Mouse (Mus musculus) lung, postnatal 36 days (tissue): Measurements from ENCODE around the gene Rnaset2a.
"Not testable (repeated sequence)": the region's sequence is repeated elsewhere in the genome, so short reads cannot be mapped to it uniquely, and the experiment has no call there.

Experiments
- DNase-seq: peaks from one replicate; pipeline ENCODE4 v3.0.0; 2022; ENCODE audit warnings: mixed read lengths

The Rnaset2a gene

DNA sequence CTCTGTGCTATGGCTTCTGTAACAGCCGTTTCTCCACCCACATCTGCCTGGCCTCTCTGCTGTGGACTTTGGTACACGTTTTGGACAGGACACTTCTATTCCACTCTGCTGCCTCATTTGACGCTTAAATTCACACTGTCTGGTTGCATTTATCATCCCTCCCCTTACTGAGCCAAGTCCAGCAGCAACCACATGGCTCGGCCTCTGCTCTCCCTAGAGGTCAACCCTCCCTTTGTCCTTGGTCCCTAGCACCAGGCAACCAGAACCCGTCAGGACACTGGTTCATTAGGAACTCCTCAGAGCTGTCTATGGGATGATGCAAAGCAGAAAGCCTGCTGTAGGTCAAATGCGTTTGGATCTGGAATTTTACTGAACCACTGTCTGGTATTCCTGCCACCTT lies 17.0 kb downstream of the Rnaset2a start:
- not testable (repeated sequence) for DNase-seq

DNA sequence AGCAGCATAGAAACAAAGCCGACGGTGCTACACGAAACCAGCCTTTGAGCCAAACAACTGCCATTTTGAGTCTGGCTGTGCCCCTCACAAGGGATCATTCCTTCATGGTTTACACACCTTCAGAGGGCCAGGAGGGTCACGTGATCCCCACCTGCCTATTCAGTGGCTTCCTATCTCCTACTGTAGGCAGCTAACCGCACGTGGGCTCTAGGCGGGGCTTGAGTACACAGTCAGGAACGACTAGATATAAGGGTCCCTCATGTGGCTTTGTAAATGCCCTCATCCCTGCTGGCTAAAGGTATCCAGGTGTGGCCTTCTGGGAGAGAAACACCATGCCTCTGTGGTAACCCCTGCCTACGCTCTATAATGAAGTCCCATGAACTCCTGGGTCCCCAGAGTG lies 18.3 kb downstream of the Rnaset2a start:
- not testable (repeated sequence) for DNase-seq

DNA sequence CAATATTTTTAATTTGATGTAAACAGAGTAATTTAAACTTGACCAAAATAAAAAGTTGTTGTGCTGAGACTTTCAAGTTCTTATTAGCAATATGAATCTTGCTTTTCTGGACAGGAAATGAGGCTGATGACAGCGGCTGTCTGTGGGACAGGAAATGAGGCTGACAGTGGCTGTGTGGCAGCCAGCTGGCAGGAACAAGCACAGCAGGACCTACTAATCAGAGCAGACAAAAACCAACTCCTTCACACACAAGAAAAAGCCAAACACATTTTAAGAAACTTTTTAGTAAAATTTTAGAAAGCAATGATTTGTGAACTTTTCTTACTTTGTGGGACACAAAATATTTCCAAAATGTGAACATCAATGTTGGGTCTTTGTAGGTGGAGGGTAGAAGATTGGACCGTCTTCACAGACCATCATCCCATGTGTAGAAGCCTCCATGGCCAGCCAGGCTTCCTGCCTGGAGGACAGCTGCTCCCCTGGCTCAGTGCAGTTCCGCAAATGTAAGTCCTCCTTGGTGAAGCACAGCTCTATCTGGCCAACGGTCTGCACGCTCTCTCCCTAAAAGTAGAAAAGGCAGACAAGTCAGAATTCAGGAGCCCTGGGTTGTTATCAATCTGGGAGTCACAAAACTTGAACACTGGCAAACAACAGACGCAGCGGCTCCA lies 19.4 kb downstream of the Rnaset2a start:
- DNase-seq = not testable (repeated sequence)

DNA sequence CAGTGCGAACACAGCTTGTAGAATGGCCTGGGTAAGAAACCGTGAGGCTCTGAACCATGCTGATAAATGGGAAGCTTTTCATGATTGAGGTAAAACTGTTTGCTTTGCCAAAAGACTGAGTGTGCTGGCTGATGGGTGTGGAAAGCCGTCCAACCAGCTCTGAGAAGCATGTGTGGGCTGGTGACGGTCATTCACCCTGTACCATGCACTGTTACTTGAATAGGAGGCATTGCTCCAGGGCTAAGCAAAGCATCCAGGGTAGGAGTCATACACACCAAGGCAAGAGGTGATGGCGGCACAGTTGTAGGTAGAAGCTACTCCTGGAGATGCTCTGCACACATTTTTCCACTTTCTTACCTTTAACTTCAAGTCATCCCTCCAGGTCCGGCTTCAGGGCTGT lies 23.3 kb downstream of the Rnaset2a start:
- DNase-seq = not testable (repeated sequence)

DNA sequence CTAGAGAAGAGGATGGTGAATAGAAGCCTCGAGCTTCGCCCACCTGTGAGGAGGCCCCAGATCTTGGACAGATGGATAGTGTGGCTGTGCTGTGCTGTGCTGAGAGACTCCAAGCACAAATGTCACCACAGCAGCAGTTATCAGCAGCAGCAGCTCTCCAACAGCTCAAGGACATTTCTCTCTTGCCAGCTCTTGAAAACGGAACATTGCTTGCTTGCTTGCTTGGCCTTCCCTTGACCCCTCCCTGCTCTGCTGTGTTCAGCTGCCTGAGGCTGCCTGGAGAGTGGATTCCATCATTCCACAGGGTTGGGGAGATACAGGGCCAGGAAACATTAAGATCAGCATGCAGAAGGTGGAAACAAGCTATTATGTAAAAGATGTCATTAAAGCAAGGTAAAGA lies 24.9 kb downstream of the Rnaset2a start:
- not testable (repeated sequence) for DNase-seq

DNA sequence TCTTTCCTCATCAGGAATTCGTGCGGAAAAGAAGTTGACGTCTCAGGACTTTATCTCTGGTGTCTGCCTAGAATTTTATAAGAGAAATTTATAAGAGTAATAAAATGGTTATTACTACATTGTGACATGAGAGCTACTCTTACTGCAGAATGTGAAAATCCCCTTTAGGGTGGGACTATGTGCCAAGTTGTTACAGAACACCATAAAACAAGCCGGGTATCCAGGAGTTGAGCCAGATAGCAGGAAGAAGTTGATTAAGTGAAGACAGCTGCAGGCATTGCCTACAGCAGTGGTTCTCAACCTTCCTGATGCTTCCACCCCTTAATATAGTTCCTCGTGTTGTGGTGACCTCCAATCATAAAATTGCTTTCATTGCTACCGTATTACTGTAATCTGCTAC lies 31.0 kb downstream of the Rnaset2a start:
- DNase-seq = not testable (repeated sequence)

DNA sequence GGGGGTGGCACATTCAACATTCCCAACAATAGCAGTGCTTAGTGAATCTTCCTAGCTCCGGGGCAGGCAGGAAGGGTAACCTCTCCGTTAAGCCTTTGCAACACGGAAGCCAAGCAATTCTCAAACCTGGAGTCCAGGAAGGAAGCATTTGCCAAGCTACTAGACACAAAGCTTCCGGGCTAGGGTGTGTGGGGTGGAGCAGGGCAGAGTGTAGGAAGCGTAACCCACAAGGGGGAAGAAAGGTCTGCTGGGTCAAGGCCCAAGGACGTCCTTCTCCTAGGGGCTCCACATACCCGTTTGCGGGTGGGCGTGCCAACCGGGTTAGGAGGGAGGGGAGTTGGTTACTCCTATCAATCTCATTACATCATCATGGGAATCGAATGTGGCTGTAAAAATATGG lies 31.5 kb downstream of the Rnaset2a start:
- DNase-seq = peak; percentile 24

DNA sequence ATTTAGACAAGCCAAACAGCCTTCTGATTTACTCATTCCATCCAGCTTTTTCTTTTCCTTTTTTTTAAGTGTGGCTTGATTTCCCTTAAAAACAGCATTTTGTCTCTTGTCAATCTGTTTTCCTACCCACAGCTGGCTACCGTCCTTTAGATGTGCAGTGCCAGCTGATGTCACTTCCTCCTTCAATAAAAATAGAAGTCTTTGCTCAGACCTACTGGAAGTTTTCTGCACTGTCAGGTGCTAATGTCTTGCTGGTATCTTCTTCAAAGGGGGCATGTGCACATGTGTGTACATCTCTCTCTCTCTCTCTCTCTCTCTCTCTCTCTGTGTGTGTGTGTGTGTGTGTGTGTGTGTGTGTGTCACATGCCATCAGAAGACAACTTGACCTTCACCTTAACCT lies 35.7 kb downstream of the Rnaset2a start:
- not testable (repeated sequence) for DNase-seq

DNA sequence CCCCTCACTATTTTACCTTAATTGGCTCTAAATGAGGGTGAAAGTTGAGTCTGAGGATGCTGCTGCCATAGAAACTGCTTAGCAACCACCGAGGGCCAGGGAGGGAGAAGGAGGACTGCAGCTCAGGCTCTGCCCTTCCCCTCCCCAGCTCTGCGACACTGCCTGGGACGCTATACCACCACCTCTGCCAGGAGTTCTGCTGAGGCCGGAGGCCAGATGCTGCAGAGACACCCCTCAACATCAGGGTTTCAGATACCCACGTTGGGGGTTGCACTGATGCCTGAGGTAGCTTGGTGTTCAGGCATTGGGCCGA lies 46.6 kb downstream of the Rnaset2a start:
- DNase-seq = not testable (repeated sequence)

DNA sequence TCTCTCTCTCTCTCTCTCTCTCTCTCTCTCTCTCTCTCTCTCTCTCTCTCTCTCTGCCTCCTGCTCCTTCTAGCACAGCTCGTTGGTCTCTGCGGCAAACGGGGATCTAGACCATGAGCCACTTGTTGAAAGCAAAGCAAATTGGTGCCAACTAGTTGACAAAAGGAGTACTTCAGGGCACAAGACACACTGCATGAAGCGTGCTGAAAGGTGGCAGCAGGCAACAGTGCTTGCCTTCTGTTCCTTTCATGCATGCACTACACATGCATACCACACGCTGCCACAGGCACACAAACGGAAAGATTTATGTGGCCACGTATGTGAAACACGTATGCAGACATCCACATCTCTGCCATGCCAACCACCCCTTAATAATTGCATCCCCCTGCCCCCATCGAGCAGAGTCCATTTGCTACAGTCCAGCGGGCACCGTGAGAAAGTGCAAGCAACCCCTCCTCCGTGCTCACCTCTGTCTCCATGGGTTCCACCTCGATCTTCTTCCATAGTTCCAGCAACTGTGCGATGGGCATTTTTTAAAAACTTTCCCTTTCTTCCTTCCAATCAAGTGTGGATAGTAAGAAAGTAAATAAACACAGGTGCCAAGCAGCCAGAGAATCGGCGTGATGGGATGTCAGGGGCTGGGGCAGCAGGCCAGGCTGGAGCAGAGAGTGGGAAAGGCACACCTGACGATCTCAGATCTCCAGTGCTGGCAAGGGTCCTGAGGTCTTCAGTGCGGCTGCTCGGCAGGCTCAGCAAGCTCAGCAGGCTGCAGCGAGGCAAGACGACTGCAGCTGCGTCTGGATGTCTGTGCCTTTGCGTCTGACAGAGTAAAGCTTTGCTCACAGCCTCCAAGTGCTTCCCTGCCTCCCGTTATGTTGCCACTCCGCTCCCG lies 47.2 kb downstream of the Rnaset2a start:
- DNase-seq = not testable (repeated sequence)

DNA sequence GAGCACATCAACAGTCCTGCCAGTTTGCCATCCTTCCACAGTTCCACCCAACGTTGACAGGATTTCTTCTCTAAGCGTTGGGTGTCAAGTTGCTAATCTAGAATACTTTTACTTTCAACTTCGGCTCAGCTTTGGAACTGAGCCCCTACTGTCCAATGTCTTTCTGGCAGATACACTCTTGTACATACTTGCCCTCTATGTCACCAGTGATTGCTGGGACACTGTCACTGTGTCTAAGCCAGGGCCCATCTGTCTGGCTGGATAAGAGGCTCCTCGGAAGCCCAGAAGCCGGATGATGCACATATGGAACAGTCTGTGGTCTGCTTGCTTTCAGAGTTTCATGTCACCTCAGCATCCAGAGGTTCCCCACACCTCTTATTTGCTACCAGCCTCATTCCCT lies 51.7 kb downstream of the Rnaset2a start:
- not testable (repeated sequence) for DNase-seq

DNA sequence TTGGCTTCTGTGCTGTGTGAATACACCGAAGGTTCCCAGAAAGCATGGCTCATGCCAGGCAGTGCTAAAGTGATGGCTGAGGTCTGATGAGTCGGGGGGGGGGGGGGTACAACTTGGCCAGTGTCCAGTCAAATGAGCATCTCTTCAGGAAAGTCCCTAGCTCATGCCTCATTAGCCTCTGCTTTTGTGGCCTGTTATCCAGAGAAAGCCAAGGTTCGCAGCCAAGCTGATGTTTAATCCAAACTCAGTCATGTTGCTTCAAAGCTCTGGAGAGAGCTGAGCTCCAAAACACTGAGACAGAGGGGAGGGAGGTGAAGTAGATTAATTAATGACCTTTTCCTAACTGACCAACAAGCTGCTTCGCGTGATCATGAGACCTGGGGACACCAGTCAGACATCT lies 52.2 kb downstream of the Rnaset2a start:
- DNase-seq = not testable (repeated sequence)

DNA sequence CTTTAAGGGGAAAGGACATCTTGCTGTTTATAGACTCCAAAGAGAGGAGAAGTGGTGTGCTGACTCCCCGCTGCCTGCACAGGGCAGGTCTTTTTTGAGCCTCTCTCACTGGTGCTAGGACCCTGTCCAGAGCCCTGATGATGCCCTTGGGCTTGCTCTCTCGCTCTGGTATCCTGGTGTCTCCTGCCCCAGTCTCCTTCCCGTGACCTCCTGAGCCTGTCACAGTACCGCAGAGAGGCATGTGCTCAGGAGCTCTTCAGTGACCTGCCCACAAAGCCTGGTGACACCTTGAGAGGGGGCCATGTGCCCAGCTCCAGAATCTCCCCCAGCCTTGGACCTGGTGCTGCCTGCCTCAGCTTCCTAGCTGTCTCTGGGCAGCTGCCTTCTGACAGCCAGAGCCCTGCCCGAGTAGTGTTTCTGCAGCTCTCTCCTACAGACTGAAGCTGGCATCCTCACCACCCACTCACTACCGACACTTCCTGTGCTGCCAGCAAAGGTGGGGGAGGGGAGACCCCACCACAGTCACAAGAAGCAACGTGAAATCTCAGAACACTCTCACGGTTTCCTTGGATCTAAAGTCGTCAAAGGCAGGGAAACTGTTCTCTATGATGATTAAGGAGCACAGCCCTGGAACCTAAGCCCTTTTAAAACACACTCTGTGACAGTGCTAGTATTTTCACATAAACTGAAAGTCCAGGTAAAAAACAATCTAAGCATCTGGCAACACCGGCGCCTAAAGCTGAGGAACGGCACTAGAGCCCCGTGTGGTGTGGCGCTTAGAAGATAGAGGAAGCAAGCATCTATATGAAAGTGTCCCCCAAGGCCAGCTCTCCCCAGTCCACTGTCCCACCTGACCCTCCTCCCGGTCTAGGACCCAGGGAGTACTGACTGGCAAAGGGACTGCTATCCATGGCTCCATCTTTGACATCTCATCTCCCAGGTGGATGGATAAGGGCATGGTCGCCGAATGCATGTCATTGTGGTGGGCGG lies 55.1 kb downstream of the Rnaset2a start:
- not testable (repeated sequence) for DNase-seq

DNA sequence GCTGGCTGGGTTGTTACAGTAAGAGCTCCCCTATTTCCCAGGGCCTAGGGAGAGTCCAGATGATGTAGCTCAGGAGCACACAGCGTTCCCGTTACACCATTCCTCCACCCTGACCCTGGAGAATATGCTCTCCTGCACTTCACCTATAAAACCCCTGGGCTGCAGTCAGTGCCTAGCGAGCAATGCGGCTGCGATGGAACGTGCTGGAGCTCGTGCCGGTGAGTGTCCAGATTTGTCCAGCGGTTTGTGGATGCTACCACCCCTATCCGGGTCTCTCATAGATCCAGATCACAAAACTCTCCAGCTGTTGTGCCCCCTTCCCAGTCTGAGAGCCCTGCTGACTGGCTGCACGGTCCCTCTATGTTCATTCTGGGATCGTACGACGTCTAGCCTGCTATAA lies 56.6 kb downstream of the Rnaset2a start:
- DNase-seq = not testable (repeated sequence)

DNA sequence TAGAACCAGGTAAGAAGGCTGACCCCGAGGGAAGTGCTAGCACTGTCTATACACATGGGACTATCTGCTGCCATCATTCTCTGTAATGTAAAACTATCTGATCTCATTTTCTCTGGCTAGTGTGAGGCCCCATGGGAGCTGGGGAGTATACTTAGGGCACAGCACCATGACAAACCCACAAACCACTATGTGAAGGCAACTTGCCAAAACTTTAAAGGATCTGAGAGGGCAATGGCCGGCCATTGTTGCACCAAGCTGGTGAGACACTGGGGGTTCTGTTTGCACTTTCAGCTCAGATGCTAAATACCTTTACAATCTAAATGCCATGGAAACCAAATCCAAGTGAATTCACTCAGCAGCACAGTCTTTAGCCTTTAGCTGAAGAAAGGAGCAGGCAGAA lies 78.0 kb downstream of the Rnaset2a start:
- not testable (repeated sequence) for DNase-seq
